Mouse (Mus musculus): ENCODE measurements at regions not wholly inside any gene's neighbourhood (a gene's known extent, or its start where the extent isn't known, plus 50 kb on each side); places are given as distances from the start of the nearest gene placed in this dataset.

DNA sequence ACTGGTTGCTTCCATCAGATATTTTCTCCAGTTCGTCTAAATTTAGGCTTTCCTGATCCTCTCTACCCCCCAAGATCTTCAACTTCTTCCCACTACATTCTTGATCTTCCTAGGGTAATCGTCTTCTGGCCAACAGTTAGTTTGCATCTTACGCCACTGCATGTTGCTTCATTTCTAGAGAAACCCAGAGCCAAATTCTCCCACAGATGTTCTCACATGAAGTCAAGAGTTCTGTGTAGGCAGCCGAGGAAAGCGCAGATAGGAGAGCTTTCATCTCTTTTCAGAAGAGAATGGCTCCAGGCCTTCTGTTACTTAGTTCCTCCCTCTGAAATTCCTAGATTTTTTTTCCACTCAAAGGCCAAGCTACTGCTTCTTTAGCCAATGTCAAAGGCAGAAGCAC is 179.9 kb downstream of the Fgf10 start:
- peak; percentile 7 for DNase-seq

DNA sequence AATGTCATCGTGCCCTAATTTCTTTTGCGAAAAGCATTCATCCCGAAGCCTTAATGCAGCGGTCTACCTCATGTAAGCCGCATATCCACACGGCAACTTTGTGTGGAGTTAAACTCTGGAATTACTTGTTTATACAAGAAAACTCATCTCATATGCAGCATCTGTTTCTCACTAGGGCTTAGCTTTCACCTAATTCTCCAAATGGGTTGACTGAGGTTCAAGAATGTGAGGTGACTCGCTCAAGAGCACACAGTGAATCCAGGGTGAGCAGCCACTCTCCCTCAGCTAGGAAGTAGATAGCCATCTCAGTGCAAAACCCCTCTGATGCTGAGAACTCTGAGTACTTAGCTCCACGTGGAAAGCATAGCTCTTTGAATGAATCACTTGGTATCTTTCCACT is 181.1 kb downstream of the Fgf10 start:
- no peak for DNase-seq

DNA sequence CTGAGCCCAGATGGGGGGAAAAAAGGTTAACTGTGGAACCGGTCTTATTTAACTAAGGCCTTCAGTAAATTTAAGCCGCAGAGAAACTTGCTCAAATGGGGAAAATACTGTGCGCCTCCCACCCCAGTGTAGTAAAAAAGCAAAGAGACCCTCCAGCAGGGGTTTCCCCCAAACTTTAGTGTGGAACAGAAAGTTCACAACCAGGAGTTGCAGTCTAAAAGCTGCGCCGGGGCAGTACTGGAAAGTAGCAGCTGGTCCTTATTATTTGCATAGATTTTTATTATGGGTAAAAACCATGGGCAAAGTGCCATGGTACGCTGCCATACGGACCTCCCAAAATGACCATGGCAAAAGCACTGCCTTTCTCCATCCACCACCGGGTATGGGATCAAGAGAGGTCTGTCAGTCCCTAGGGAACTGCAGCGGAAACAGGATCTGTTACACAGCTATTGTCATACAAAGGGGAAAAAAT is 216.8 kb downstream of the Fgf10 start:
- no peak for DNase-seq

DNA sequence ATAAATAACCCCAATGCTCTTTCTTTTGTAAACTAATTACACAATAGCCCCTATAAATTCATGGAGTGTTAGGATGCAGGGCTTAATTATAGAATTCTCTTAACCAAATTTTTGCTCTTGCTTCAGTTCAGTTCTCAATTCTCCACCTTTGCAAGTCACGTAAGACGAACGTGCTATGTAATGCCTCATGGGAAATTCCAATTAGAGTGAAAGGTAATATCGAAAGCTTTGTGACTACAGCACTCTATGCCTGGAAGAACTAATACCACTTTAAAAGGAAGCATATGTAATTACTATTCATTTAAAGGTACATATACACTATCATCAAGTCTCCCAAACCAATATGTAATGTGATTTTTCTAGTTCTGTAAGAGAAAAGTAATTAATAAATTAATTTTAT is 225.5 kb downstream of the Fgf10 start:
- DNase-seq = no peak

DNA sequence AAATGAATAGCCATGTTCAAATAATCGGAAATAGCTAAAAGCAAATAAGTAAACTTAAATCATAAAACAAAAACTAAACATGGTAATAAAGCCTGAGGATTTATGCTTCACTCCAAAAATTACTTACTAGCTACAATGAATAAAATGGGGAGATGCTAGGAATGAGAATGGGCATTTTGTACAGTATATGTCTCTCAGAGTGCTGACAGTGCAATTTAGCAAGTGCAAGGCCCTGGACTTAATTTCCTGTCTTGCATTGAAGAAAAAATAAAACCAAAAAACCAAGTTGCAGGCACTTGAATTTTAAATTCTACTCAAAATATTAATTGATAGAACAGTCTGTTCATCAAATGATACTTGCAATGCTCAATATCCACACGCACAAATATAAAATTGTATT is 232.4 kb downstream of the Fgf10 start:
- DNase-seq = no peak

DNA sequence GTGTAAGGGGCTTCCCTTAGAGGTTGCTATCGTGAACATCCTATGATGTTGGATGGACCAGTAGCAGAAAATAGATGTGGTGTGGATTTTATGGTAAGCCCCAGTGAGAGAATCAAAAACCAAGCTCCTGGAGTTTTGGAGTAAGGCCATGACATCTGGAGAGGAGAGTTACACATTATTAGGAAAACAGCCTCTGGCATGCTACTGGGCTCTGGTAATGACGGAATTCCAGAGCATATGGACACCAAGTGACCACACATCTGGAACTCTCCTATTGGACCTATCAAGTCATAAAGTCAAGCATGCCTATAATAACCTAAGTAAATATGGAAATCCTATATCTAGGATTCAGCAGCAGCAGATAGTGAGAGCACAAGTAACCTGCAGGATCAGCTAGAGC is 240.8 kb downstream of the Fgf10 start:
- no peak for DNase-seq

DNA sequence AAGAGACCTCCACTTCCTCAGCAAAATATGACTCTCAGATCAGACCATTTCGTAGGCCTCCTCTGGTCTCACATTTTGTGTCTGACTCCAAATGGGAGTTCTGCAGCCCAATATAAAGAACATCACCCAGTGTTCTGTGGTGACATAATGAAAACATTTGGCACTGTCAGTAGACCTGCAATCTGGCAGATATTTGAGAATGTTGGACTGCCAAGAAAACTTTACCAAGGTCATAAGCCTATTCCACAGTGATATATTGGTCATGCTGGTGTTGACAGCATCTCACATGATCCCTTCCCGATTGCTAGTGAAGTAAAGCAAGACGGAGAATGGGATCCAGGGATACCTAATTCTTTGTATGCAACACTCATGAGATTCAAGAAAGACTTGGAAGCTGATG is 271.2 kb downstream of the Fgf10 start:
- DNase-seq = peak; percentile 10

DNA sequence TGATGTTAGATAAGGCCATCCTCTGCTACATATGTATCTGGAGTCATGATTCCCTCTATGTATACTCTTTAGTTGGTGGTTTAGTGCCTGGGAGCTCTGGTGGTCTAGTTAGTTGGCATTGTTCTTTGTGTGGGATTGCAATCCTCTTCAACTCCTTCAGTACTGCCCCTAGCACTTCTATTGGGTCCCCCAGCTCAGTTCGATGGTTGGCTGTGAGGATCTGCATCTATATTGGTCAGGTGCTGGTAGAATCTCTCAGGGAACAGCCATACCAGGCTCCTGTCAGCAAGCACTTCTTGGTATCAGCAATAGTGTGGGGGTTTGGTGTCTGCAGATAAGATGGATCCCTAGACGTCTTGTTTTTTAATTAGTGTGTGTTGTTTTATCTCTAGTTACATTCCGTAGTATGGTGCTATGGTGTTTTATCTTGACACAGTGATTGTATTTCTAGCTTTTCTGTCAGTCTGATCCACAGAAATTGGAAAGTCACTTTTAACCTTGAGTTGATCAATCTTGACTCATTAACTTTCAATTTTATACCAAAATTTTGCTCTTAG is 296.6 kb downstream of the Fgf10 start:
- DNase-seq = no peak

DNA sequence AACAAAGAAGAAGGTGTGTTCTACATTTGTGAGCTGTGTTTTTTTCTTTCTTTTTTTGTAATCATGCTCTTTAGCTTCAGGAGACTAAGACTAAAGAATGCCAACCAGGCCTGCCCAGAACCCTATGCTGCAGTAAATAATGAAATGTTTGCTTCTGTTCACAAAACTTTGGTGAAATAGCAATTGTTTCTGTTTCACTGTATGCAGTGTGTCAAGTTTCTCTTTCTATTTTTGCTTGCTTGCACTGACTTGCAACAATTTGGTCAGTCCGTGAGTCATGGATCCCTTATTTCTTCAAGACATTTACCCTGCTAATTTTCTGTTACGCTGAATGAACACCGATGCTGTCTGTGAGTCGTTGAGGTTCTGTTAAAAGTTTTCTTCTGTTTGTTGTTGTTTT is 298.1 kb downstream of the Fgf10 start:
- DNase-seq = no peak

DNA sequence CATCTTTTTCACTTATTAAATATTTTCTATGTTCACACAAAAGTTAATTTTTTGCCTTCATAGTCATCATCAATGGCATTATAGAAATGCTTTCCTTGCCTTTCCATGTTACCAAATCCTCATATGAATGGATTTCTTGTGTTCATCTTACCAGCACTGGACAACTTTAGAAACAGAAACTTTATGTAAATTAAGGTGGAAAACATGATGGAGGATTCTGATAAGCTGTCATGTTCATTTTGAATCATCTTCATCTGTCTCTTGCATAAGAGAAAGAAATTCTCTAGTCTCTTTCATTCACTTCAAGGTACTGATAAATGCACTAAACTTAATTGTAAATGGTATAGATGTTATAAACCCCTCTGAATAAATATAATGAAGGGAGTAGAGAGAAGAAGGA is 305.4 kb downstream of the Fgf10 start:
- no peak for DNase-seq

DNA sequence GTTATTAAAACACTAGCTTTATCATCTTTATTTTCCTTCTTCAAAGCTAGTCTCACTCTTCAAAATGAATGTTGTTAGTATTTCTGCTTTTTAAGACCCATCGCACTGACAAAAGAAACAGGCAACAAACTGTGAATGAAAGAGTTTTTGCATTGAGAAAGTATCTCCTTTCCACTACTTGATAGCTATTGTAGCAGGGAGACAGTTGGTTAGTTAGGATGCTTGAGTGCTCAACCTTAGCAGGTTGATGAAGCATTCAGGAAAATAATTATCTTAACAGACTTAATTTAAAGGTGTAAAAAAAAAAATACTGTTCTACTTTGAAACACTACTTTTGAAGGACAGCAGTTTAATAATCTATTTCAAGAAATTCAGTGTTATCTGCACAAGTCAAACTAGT is 305.9 kb downstream of the Fgf10 start:
- no peak for DNase-seq

DNA sequence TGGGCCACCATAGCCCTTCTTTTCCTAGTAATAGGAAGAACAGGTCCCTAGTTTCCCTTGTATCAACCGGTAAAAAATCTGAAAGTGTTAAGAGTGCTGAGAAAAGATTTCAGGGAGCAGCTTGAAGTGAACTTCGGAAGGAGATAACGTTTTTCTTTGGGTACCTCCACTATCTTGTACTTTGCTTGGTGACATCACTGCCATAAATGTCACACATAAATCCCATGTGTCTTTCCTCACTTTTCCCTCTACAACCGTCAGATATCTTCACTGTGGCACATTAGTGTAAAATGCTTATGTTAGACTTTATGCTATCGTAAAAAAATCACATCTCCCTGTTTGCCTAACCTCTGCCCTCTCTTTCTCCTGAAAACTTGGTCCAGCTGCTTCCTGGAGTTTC is 309.9 kb downstream of the Fgf10 start:
- DNase-seq = no peak

DNA sequence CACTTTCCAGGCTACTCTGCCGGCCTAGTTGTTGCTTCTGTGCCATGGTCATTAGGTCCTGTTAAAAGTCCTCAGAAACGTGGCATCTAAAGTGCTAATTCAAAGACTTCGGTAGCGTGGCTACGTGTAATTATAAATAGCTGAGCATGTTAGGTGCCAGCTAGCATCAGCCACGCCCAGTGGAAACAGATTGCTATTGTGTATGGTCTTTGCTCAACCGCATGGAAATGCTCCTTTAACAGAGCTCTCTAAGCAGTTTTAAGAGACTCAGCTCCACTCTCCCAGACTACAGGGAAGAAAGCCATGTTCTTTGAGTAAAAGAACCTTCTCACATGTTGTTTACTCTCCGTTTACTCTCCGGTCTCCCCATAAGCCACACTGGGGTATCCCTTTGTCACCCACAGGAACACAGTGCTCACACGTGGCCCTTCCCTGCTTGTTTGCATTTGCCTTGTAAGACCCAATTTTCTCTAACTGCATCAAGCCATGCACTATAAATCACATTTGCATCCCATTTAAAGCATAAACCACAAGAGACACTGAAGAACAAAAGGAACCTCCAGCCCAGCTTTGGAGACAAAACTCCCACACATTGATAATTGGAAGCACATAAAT is 311.7 kb downstream of the Fgf10 start:
- no peak for DNase-seq

DNA sequence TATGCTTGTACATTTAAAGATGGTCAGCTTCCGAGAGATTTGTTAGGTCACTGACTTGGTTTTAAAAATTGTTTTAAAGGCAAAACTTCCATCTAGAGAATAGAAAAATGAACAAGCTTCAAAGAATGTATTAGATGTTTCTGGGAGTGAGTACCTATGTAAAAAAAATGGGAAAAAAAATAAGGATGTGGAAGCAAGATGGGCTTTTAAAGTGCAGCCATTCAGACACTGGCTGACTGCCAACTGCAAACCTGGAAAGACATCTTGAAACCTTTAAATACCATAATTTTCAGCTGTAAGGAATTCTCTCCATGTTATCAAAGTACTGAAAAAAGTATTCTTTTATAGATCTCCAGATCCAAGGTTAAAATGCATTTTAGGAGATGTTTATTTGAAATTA is 315.7 kb downstream of the Fgf10 start:
- DNase-seq = no peak

DNA sequence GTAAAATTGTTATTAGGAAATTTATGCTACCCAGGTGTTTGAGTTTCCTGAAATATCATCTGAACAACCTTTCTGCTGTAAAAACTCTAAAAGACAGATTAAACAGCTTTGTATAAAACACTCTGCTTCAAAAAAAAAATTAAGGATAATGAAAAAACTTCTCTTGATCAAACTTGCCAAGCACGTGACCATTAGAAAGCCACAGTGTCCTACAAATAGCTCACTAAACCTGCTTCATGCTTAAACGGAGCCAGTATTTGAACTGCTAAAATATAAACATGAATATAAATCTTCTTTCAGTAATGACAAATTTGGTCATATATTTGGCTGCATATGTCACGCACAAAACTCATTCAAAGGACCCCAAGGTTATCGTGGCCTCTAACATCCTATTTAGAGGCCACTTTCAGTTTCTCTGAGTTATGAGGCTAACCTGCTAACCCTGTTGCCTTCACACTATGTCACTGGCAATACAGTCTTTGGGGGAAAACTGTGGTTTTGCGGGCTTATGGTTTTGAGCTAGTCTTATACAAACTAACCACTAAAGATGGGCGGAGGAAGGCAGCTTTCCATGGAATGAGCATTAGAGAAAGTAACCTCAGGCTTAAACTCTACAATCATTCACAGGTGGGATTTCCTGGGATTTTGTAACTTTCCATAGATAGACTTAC is 355.8 kb downstream of the Fgf10 start:
- DNase-seq = no peak

DNA sequence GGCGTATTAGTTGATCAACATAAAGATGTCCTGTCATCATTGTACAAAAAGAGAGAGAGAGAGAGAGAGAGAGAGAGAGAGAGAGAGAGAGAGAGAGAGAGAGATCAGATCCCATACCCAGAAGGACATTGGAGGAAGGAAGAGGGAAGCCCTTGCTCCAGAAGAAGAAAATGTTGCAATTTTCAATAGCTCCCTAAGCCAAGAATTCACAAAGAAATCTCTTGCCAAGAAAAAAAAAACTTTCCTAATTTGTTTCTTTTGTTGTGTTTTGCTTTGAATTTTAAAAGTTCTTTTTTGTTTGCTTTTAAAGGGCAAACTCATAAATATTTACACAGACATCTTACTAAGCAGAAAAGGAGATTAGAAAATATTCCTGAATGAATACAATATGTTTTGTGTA is 370.0 kb downstream of the Fgf10 start:
- no peak for DNase-seq

DNA sequence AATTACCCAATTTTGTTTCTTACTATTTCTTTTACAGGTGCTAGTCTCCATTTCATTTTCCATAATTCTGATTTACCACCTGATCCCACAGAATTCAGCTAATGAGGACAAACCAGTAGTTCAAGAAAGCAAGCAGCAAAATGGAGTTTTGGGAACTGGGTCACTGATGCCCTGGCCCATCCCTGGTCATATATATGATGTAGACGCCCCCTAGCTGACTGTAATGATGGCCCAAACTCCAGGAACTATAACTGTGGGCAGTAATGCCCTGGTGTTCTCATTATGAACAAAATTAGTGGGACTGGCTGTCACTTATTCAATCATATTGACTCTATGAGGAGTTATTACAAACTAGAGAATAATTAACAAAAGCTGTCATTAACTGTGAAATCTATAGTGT is 375.5 kb downstream of the Fgf10 start:
- DNase-seq = no peak

DNA sequence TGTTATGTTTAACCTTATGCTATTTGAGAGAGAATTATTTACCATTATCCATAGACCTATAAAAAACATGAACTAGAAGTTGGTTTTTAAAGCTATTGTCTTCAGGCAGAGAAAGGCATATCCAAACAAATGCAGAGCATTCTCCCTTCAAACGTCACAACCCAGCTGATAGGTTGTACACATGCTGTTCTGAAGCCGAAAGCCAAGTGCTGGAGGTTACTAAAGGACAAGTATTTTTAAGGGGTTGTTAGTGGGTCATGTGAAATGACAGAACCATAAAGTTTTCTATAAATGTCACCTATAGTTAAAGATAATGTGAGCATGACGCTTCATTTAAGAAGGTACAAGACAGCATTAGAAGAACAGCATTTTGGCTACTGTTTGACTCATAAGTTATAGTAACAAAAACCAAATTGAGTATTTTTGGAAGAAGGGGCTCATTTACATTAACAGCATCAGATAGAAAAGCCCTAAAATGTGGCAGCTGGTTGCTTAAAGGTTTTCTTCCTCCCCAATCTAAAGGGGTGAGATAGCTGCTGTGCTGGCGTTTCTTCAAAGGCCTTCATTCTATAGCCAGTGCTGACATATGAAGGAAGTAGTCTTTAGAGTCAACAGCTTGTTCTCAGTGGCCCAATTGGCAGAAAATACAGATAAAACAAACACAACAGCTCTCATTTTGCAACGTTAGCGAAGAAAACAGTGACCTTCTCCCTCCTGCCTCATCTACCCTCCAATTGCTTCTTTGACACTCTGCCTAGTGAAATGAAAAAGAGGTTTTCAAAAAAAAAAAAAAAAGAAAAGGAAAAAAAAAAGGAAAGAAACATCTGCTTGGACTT is 359.4 kb upstream of the Paip1 start:
- no peak for DNase-seq

DNA sequence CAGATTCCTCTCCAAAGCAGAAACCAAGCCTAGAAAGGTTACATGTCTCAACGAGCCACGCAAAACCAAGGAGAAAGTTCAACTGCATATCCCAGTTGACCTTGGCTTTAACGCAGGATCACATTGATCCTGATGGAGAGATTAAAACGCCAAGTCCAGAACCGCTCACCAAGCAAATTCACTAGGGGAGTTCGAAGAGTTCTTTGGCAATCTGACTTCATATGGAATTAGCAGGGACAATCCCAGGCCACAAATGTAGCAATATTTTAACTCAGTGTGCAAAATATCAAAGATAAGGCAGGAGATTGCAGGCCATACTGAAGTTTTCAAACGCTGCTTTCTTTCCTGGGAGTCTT is 358.8 kb upstream of the Paip1 start:
- DNase-seq = no peak

DNA sequence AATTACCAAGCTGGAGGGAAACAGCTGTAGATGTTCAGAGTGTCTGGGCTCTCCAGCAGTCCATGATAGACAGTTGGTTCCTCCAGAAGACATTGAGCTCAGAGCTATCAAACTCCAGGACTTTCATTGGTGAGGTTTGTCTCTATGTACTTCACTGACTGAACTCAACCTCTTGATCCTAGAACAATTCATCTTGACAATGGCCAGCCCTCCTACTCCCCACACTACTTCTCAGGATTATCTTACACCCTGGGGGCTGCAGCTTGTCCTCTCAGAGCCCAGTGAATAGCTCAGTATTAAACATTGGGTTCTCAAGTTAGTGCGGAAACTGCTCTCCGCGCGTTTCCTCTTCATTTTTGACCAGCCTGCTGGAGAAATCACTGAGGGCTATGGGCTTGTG is 349.2 kb upstream of the Paip1 start:
- no peak for DNase-seq

DNA sequence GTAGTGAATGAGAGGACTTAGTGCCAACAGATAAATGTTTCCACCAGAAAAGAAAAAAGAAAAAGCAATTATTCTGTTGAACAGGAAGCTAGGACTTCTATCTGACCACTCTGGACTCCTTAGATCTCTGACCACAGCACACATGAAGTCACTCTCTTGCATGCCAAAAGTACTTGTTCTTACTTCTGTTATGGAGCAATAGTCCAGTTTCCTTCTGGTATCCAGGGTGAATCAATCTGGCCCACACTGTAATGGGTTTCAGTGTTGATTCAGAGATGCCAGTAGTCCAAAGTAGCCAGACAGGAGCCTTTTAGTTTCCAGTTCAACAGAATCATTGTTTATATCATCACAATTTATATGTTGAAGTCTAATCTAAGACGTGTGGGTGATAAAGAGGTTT is 346.7 kb upstream of the Paip1 start:
- DNase-seq = no peak

DNA sequence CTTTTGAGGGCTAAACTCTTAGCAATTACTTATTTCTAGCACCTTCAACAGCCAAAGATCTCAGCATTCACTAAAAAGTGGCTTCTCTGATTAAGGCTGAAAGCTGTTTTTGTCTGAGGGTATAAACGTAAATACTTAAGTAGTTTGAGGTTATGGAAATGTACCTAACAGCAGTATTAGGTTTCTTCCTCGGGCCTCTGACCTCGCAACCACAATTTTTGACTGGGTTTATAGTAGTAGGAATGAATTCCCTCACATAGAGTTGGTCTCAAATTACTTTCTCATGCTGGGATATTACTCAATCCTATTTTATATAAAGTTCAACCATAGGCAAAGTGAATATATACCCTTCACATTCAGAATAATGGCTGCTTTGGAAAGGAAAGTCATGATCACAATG is 310.5 kb upstream of the Paip1 start:
- no peak for DNase-seq

DNA sequence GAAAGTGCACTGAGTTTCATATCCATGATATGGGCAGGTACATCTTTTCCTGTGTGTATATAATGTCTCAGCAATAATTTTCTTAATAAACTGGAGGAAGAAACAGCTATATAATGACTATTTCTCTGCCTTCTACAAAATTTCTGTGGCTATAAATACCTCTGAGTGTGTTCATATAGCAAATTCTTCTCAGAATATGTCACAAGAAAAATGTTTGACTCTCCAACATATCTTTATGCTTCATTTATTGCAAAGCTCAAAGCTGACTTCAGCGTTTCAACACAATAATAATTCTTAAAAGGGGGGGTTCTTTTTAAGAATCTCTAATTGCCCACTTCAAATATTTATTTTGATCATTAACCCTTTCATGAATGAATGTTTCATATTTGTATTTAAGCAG is 310.0 kb upstream of the Paip1 start:
- no peak for DNase-seq
